In genomic region chr14:76678512-76679134, GRCm38 (mm10) we compare ENCODE assay signal across 13 mouse cellular contexts.
DNase-seq lines count a peak whose midpoint lies in the region; ATAC-seq and TF ChIP-seq lines count a peak whose summit lies in the region.
"Had no signal": no experiment of that assay in that cellular context is flagged by ENCODE, and none has a peak within 500 bp of the region (broad histone marks: within the 10 kb centered on the region; RNA-seq: fewer than 3 reads in every experiment).

No protein-coding gene starts in this region.

- ATAC-seq in lung, embryonic 16.5 days (ENCODE audit: low read depth), result no peak
- ATAC-seq in forebrain, embryonic 11.5 days (replicated peaks; ENCODE audit: low FRiP score), result no peak
- ATAC-seq in megakaryocyte, adult 5-6 weeks (ENCODE audit: poor library complexity, severe bottlenecking), result no peak
- ATAC-seq: forebrain, embryonic 16.5 days had no signal

- no peak overlapping the region for H3K9ac ChIP-seq in lung, embryonic 16.5 days (ENCODE audit: low read length)
- no peak overlapping the region for H3K9ac ChIP-seq in forebrain, embryonic 11.5 days (ENCODE audit: low read length)

- H3K4me2 ChIP-seq in lung, embryonic 16.5 days (ENCODE audit: low read depth, low read length), result no peak overlapping the region
- no peak overlapping the region for H3K4me2 ChIP-seq in forebrain, embryonic 11.5 days (ENCODE audit: low read depth, low read length, severe bottlenecking)

- H3K4me3 ChIP-seq in lung, embryonic 16.5 days (ENCODE audit: low read length), result no peak overlapping the region
- H3K4me3 ChIP-seq in embryonic fibroblast, embryonic 13.5 days (ENCODE audit: insufficient read depth, low read length), result no peak overlapping the region
- H3K4me3 ChIP-seq in forebrain, embryonic 11.5 days (ENCODE audit: low read depth, low read length), result no peak overlapping the region
- H3K4me3 ChIP-seq: left cerebral cortex, adult 2 months had no signal

- peak overlapping the region; percentile 27; the same call in 1 of the 2 replicates for H3K27ac ChIP-seq in lung, embryonic 16.5 days (ENCODE audit: low read length)
- peak overlapping the region; percentile 4; the same call in 1 of the 2 replicates for H3K27ac ChIP-seq in embryonic fibroblast, embryonic 13.5 days (ENCODE audit: insufficient read depth, low read length)
- no peak overlapping the region for H3K27ac ChIP-seq in forebrain, embryonic 11.5 days (ENCODE audit: low read depth, low read length)
- H3K27ac ChIP-seq: left cerebral cortex, adult 2 months; macrophage had no signal

- no peaks in the 10 kb centered on the region for H3K27me3 ChIP-seq in lung, embryonic 16.5 days (ENCODE audit: control insufficient read depth, insufficient read depth, low read depth, low read length)
- no peaks in the 10 kb centered on the region for H3K27me3 ChIP-seq in forebrain, embryonic 11.5 days (ENCODE audit: control insufficient read depth, insufficient read depth, low read length)

- DNase-seq in heart, adult 9 months (ENCODE audit: low spot score in 2 of 2), result peak; percentile 46 to 54
- no peak for DNase-seq in heart, postnatal 4 days
- DNase-seq in lung, postnatal 4 days, result no peak
- peak; percentile 39 for DNase-seq in brain, embryonic 14.5 days (ENCODE audit: low read depth)
- DNase-seq in forebrain, embryonic 11.5 days (ENCODE audit: low spot score), result no peak
- DNase-seq: cerebellum, postnatal 36 days; spleen, adult 18-20 months had no signal

- no peak for TF ChIP-seq POLR2A in brain, embryonic 14.5 days (IDR thresholded peaks at IDR 0.05; ENCODE audit: borderline replicate concordance, extremely low read depth, insufficient read depth, insufficient read length, poor library complexity, severe bottlenecking)
- TF ChIP-seq POLR2A in embryonic fibroblast, embryonic 13.5 days (IDR thresholded peaks at IDR 0.05; ENCODE audit: low read depth, low read length), result no peak

- no peaks in the 10 kb centered on the region for H3K36me3 ChIP-seq in lung, embryonic 16.5 days (ENCODE audit: control insufficient read depth, insufficient read depth, low read length)
- no peaks in the 10 kb centered on the region for H3K36me3 ChIP-seq in forebrain, embryonic 11.5 days (ENCODE audit: control insufficient read depth, insufficient read depth, low read length)

- WGBS in lung, embryonic 16.5 days, result 50% methylated on average over 5 of the region's 5 CpGs
- WGBS in forebrain, embryonic 11.5 days, result 18% methylated on average over 5 of the region's 5 CpGs

- TF ChIP-seq CTCF in brain, embryonic 14.5 days (IDR thresholded peaks at IDR 0.05; ENCODE audit: borderline replicate concordance, extremely low read depth, insufficient read depth, insufficient read length), result no peak
- no peak for TF ChIP-seq CTCF in embryonic fibroblast, embryonic 13.5 days (IDR thresholded peaks at IDR 0.05; ENCODE audit: borderline replicate concordance, insufficient read depth, low read length)

- no peaks in the 10 kb centered on the region for H3K9me3 ChIP-seq in lung, embryonic 16.5 days (ENCODE audit: control insufficient read depth, low read length)
- no peaks in the 10 kb centered on the region for H3K9me3 ChIP-seq in forebrain, embryonic 11.5 days (ENCODE audit: control insufficient read depth, low read length)

- peaks cover 36% of the 10 kb centered on the region for H3K4me1 ChIP-seq in lung, embryonic 16.5 days (replicated peaks; ENCODE audit: control insufficient read depth, insufficient read depth, low read length)
- H3K4me1 ChIP-seq in embryonic fibroblast, embryonic 13.5 days (ENCODE audit: control insufficient read depth, insufficient read depth, low read length), result no peaks in the 10 kb centered on the region
- H3K4me1 ChIP-seq in forebrain, embryonic 11.5 days (replicated peaks; ENCODE audit: control insufficient read depth, insufficient read depth, low read length), result peaks cover 2% of the 10 kb centered on the region; the same call in 1 of the 2 replicates

Comparison
In these comparisons a context has a peak if more than half of its experiments do, and no peak if none do; other contexts are left out.
1. DNase-seq: peak in heart, adult 9 months (2 of 2) and brain, embryonic 14.5 days (single experiment); none in heart, postnatal 4 days (single experiment), lung, postnatal 4 days (0 of 2) and forebrain, embryonic 11.5 days (single experiment).